35 mouse cellular contexts compared by ENCODE assay signal in genomic region chr14:22874584-22874983, GRCm38 (mm10).
"Had no signal": no experiment of that assay in that cellular context is flagged by ENCODE, and none has a peak within 500 bp of the region (broad histone marks: within the 10 kb centered on the region; RNA-seq: fewer than 3 reads in every experiment).

No protein-coding gene starts in this region.

- H3K4me2 ChIP-seq: heart, embryonic 11.5 days; heart, embryonic 12.5 days; heart, embryonic 13.5 days; heart, embryonic 15.5 days; hindbrain, embryonic 12.5 days; hindbrain, embryonic 13.5 days; hindbrain, embryonic 14.5 days; hindbrain, embryonic 15.5 days; intestine, embryonic 15.5 days; kidney, embryonic 15.5 days had no signal

- H3K9ac ChIP-seq: heart, embryonic 12.5 days; heart, embryonic 13.5 days; heart, embryonic 15.5 days; hindbrain, embryonic 12.5 days; hindbrain, embryonic 13.5 days; hindbrain, embryonic 14.5 days; hindbrain, embryonic 15.5 days; intestine, embryonic 15.5 days; kidney, embryonic 15.5 days had no signal

- H3K36me3 ChIP-seq: heart, embryonic 12.5 days; heart, embryonic 13.5 days; heart, embryonic 15.5 days; hindbrain, embryonic 10.5 days; hindbrain, embryonic 12.5 days; hindbrain, embryonic 13.5 days; hindbrain, embryonic 15.5 days; intestine, embryonic 15.5 days; kidney, embryonic 15.5 days had no signal

- H3K4me1 ChIP-seq: heart, embryonic 12.5 days; heart, embryonic 13.5 days; heart, embryonic 15.5 days; hindbrain, embryonic 10.5 days; hindbrain, embryonic 12.5 days; hindbrain, embryonic 13.5 days; hindbrain, embryonic 15.5 days; intestine, embryonic 15.5 days; kidney, embryonic 15.5 days had no signal

- H3K27me3 ChIP-seq: heart, embryonic 12.5 days; heart, embryonic 13.5 days; heart, embryonic 15.5 days; hindbrain, embryonic 12.5 days; hindbrain, embryonic 13.5 days; hindbrain, embryonic 15.5 days; intestine, embryonic 15.5 days; kidney, embryonic 15.5 days had no signal

- H3K27ac ChIP-seq: heart, embryonic 13.5 days; heart, embryonic 15.5 days; hindbrain, embryonic 10.5 days; hindbrain, embryonic 12.5 days; hindbrain, embryonic 13.5 days; hindbrain, embryonic 14.5 days; hindbrain, embryonic 15.5 days; hindbrain, postnatal 0 days; intestine, embryonic 15.5 days; kidney, embryonic 15.5 days; kidney, postnatal 0 days; layer of hippocampus, adult 2 months; left cerebral cortex, adult 2 months had no signal

- ATAC-seq: hindbrain, embryonic 16.5 days; hindbrain, postnatal 0 days; inflammation-experienced regulatory T-cells, adult 6 months; intestine, embryonic 15.5 days; intestine, embryonic 16.5 days; intestine, postnatal 0 days had no signal

- DNase-seq: heart, postnatal 10 days; heart, postnatal 14 days; heart, postnatal 36 days; heart, postnatal 4 days; kidney, adult 11 months; kidney, adult 18-20 months; kidney, adult 2 months; kidney, adult 8-10 months; kidney, adult 9 months; kidney, postnatal 10 days; kidney, postnatal 14 days; kidney, postnatal 25 days; kidney, postnatal 36 days; kidney, postnatal 4 days; layer of hippocampus, adult 9-11 months; layer of hippocampus, postnatal 36 days had no signal

- H3K9me3 ChIP-seq: heart, embryonic 12.5 days; heart, embryonic 13.5 days; heart, embryonic 15.5 days; hindbrain, embryonic 10.5 days; hindbrain, embryonic 12.5 days; hindbrain, embryonic 13.5 days; hindbrain, embryonic 15.5 days; intestine, embryonic 15.5 days; kidney, embryonic 15.5 days had no signal

- H3K4me3 ChIP-seq: heart, embryonic 12.5 days; heart, embryonic 13.5 days; heart, embryonic 15.5 days; hindbrain, embryonic 10.5 days; hindbrain, embryonic 12.5 days; hindbrain, embryonic 13.5 days; hindbrain, embryonic 15.5 days; intestine, embryonic 15.5 days; kidney, embryonic 15.5 days; layer of hippocampus, adult 2 months; left cerebral cortex, adult 2 months had no signal
